Mouse (Mus musculus): ENCODE measurements around the gene Olfr553. TPM values are rescaled to one million over a fixed set of nuclear protein-coding genes. Genes with fewer than 3 reads are reported as not detected.
"Not testable (repeated sequence)": the region's sequence is repeated elsewhere in the genome, so short reads cannot be mapped to it uniquely, and the experiment has no call there.

The Olfr553 gene
- polyA plus RNA-seq (2015; fragmentation: Nextera tagmentation; extraction: Ambion mirVana) = not detected in 2 replicates

- Histone ChIP-seq H3K36me3 (no peaks in the 10 kb centered on the region), H3K27me3 (replicated peaks) (no peaks in the 10 kb centered on the region), H3K4me2 (no peak within 1 kb of the TSS), H3K4me1 (no peaks in the 10 kb centered on the region), H3K4me3 (no peak within 1 kb of the TSS), H3K9ac (no peak within 1 kb of the TSS), H3K27ac (replicated peaks) (no peak within 1 kb of the TSS), H3K9me3 (no peaks in the 10 kb centered on the region)
- ATAC-seq (ENCODE audit: extremely low read depth, insufficient number of reproducible peaks, low FRiP score, low TSS enrichment) = no peak
Measured at GRCm38 (mm10) chr7:102618118-102618517, at the start of gene Olfr553. Olfr553 (minus strand) TSS chr7:102618218.

- no peaks in the 10 kb centered on the region for H3K27me3 ChIP-seq (replicated peaks)
- ATAC-seq (ENCODE audit: extremely low read depth, insufficient number of reproducible peaks, low FRiP score, low TSS enrichment) = no peak
- no peak overlapping the region for H3K9ac ChIP-seq
- no peak overlapping the region for H3K4me3 ChIP-seq
- 34% methylated on average over 2 of the region's 2 CpGs for WGBS
- no peaks in the 10 kb centered on the region for H3K36me3 ChIP-seq
- H3K27ac ChIP-seq (replicated peaks) = no peak overlapping the region
- no peak overlapping the region for H3K4me2 ChIP-seq
- no peaks in the 10 kb centered on the region for H3K9me3 ChIP-seq
- no peaks in the 10 kb centered on the region for H3K4me1 ChIP-seq
Measured at GRCm38 (mm10) chr7:102665378-102665777, 47.4 kb upstream of the Olfr553 start.

- no peak for ATAC-seq (ENCODE audit: extremely low read depth, insufficient number of reproducible peaks, low FRiP score, low TSS enrichment)
- Histone ChIP-seq H3K36me3 (no peaks in the 10 kb centered on the region), H3K9me3 (no peaks in the 10 kb centered on the region), H3K4me3 (no peak within 1 kb of the TSS), H3K27ac (replicated peaks) (no peak within 1 kb of the TSS), H3K27me3 (replicated peaks) (no peaks in the 10 kb centered on the region), H3K4me2 (no peak within 1 kb of the TSS), H3K9ac (no peak within 1 kb of the TSS), H3K4me1 (no peaks in the 10 kb centered on the region)
- 60% methylated on average over 3 of the region's 3 CpGs for WGBS
Measured at GRCm38 (mm10) chr7:102664599-102664998, 46.6 kb upstream of the Olfr553 start, which contains the start of gene Olfr556. Olfr556 (plus strand) TSS chr7:102664899.

- no peaks in the 10 kb centered on the region for H3K4me1 ChIP-seq
- no peak within 1 kb of the TSS for H3K4me3 ChIP-seq
- H3K27ac ChIP-seq (replicated peaks) = no peak within 1 kb of the TSS
- no peaks in the 10 kb centered on the region for H3K9me3 ChIP-seq
- H3K27me3 ChIP-seq (replicated peaks) = no peaks in the 10 kb centered on the region
- ATAC-seq (ENCODE audit: extremely low read depth, insufficient number of reproducible peaks, low FRiP score, low TSS enrichment) = no peak
- no peaks in the 10 kb centered on the region for H3K36me3 ChIP-seq
- no peak within 1 kb of the TSS for H3K4me2 ChIP-seq
- 55% methylated on average over 1 of the region's 1 CpGs for WGBS
- H3K9ac ChIP-seq = no peak within 1 kb of the TSS
Measured at GRCm38 (mm10) chr7:102658523-102658922, 40.5 kb upstream of the Olfr553 start, which contains the start of gene Olfr555. Olfr555 (plus strand) TSS chr7:102658823.

- not testable (repeated sequence) for H3K4me3 ChIP-seq; H3K4me2 ChIP-seq; H3K27me3 ChIP-seq (replicated peaks); H3K36me3 ChIP-seq; H3K9ac ChIP-seq; H3K4me1 ChIP-seq; H3K9me3 ChIP-seq; ATAC-seq (ENCODE audit: extremely low read depth, insufficient number of reproducible peaks, low FRiP score, low TSS enrichment); H3K27ac ChIP-seq (replicated peaks)
- WGBS = 20% methylated on average over 3 of the region's 4 CpGs
Measured at GRCm38 (mm10) chr7:102644945-102645344, 26.9 kb upstream of the Olfr553 start.

GRCm38 (mm10) chr7:102638132-102638531, 20.1 kb upstream of the Olfr553 start, which contains the start of gene Olfr554:
Olfr554 (plus strand) TSS chr7:102638432.
- Histone ChIP-seq H3K4me1 (no peaks in the 10 kb centered on the region), H3K9ac (no peak within 1 kb of the TSS), H3K4me2 (no peak within 1 kb of the TSS), H3K9me3 (no peaks in the 10 kb centered on the region), H3K27me3 (replicated peaks) (no peaks in the 10 kb centered on the region), H3K4me3 (no peak within 1 kb of the TSS), H3K36me3 (no peaks in the 10 kb centered on the region), H3K27ac (replicated peaks) (no peak within 1 kb of the TSS)
- ATAC-seq (ENCODE audit: extremely low read depth, insufficient number of reproducible peaks, low FRiP score, low TSS enrichment) = no peak
- 73% methylated on average over 1 of the region's 1 CpGs for WGBS

- H3K4me1 ChIP-seq = no peaks in the 10 kb centered on the region
- WGBS = 30% methylated on average over 3 of the region's 3 CpGs
- no peak for ATAC-seq (ENCODE audit: extremely low read depth, insufficient number of reproducible peaks, low FRiP score, low TSS enrichment)
Measured at GRCm38 (mm10) chr7:102636665-102637064, 18.6 kb upstream of the Olfr553 start.

GRCm38 (mm10) chr7:102620368-102620767, 2.4 kb upstream of the Olfr553 start:
- not testable (repeated sequence) for H3K27ac ChIP-seq (replicated peaks); H3K4me2 ChIP-seq; H3K9me3 ChIP-seq; H3K9ac ChIP-seq; H3K4me1 ChIP-seq; ATAC-seq (ENCODE audit: extremely low read depth, insufficient number of reproducible peaks, low FRiP score, low TSS enrichment); H3K27me3 ChIP-seq (replicated peaks); H3K4me3 ChIP-seq; H3K36me3 ChIP-seq
- WGBS = 73% methylated on average over 19 of the region's 19 CpGs

More at GRCm38 (mm10) chr7:102636665-102637064, 18.6 kb upstream of the Olfr553 start:
- Histone ChIP-seq H3K9me3 (no peaks in the 10 kb centered on the region), H3K4me3 (no peak overlapping the region), H3K36me3 (no peaks in the 10 kb centered on the region), H3K27me3 (replicated peaks) (no peaks in the 10 kb centered on the region), H3K27ac (replicated peaks) (no peak overlapping the region), H3K4me2 (no peak overlapping the region), H3K9ac (no peak overlapping the region)

- no peak overlapping the region for H3K27ac ChIP-seq (replicated peaks)
- H3K36me3 ChIP-seq = no peaks in the 10 kb centered on the region
- 39% methylated on average over 5 of the region's 5 CpGs for WGBS
- no peak overlapping the region for H3K4me2 ChIP-seq
- no peak for ATAC-seq (ENCODE audit: extremely low read depth, insufficient number of reproducible peaks, low FRiP score, low TSS enrichment)
- H3K27me3 ChIP-seq (replicated peaks) = no peaks in the 10 kb centered on the region
- no peaks in the 10 kb centered on the region for H3K4me1 ChIP-seq
- H3K9me3 ChIP-seq = no peaks in the 10 kb centered on the region
- no peak overlapping the region for H3K4me3 ChIP-seq
- no peak overlapping the region for H3K9ac ChIP-seq
Measured at GRCm38 (mm10) chr7:102619608-102620007, 1.6 kb upstream of the Olfr553 start.

GRCm38 (mm10) chr7:102597378-102598031, 20.5 kb downstream of the Olfr553 start, which contains the start of gene Olfr552:
Olfr552 (plus strand) TSS chr7:102597770.
- Histone ChIP-seq H3K36me3 (no peaks in the 10 kb centered on the region), H3K4me1 (no peaks in the 10 kb centered on the region), H3K4me2 (no peak within 1 kb of the TSS), H3K9ac (no peak within 1 kb of the TSS), H3K4me3 (no peak within 1 kb of the TSS), H3K9me3 (no peaks in the 10 kb centered on the region), H3K27me3 (replicated peaks) (no peaks in the 10 kb centered on the region), H3K27ac (replicated peaks) (no peak within 1 kb of the TSS)
- no peak for ATAC-seq (ENCODE audit: extremely low read depth, insufficient number of reproducible peaks, low FRiP score, low TSS enrichment)
- WGBS = 33% methylated on average over 1 of the region's 1 CpGs

GRCm38 (mm10) chr7:102591786-102592185, 26.2 kb downstream of the Olfr553 start, which contains the start of gene Olfr551:
Olfr551 (minus strand) TSS chr7:102591886.
- Histone ChIP-seq H3K9ac (no peak within 1 kb of the TSS), H3K27ac (replicated peaks) (no peak within 1 kb of the TSS), H3K9me3 (no peaks in the 10 kb centered on the region), H3K4me1 (no peaks in the 10 kb centered on the region), H3K36me3 (no peaks in the 10 kb centered on the region), H3K27me3 (replicated peaks) (no peaks in the 10 kb centered on the region), H3K4me2 (no peak within 1 kb of the TSS), H3K4me3 (no peak within 1 kb of the TSS)
- no peak for ATAC-seq (ENCODE audit: extremely low read depth, insufficient number of reproducible peaks, low FRiP score, low TSS enrichment)
- 87% methylated on average over 3 of the region's 3 CpGs for WGBS

GRCm38 (mm10) chr7:102575998-102576397, 42.0 kb downstream of the Olfr553 start:
- no peak for ATAC-seq (ENCODE audit: extremely low read depth, insufficient number of reproducible peaks, low FRiP score, low TSS enrichment)
- Histone ChIP-seq H3K4me1 (no peaks in the 10 kb centered on the region), H3K9ac (no peak overlapping the region), H3K27me3 (replicated peaks) (no peaks in the 10 kb centered on the region), H3K36me3 (no peaks in the 10 kb centered on the region), H3K9me3 (no peaks in the 10 kb centered on the region), H3K4me3 (no peak overlapping the region), H3K27ac (replicated peaks) (no peak overlapping the region), H3K4me2 (no peak overlapping the region)
- WGBS = 60% methylated on average over 6 of the region's 6 CpGs
